Mouse (Mus musculus): ENCODE measurements around the gene Sdccag8. TPM values are rescaled to one million over a fixed set of nuclear protein-coding genes. Genes with fewer than 3 reads are reported as not detected.

Gene Sdccag8
- total RNA-seq, 2 experiments from 2014 or later = 3.1 to 4.1 TPM

- no peak for DNase-seq
- intact Hi-C loops (cut with DNase I; ENCODE audit: low total_unique reads) = no loop called here
Measured at GRCm38 (mm10) chr1:176870501-176870900, 56.0 kb downstream of the Sdccag8 start.

DNA sequence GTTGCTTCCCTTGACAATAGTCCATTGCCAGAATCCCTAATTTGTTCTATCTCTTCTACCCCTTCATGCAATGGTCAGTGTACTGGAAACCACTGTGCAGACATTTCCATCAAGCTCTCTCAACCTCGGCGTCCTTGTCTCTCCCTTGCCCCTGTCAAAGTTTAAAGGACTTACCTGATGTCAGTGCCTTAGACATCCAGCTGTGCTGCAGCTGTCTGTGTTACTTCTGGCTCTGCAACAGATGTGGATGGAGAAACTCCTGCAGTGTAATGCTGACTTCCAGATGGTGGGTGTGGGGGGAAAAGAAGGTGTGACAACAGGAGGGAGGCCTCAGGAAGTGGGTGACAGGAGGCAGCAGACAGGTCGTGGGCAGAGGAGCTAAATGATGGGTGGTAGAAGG is 57.5 kb downstream of the Sdccag8 start:
- intact Hi-C loops (cut with DNase I; ENCODE audit: low total_unique reads) = no loop called here
- no peak for DNase-seq

DNA sequence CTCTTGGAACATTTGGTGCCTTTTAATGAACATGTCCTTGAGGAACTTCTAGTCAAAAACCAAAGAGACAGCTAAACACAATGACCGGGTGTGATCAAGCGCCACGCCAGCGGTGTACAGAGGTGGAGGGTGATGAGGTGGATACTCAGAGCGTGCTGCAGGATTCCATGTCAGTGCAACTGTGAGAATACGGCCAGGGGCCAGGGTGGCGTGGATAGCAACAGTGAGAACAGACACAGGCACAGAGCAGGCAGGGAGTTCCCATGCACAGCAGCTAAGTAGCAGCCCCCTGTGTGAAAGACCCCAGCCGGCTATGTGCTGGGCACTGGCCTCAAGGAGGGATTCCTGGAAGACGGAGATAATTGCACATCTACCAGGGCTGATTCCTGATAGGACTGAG is 59.0 kb downstream of the Sdccag8 start:
- intact Hi-C loops (cut with DNase I; ENCODE audit: low total_unique reads) = no loop called here
- no peak for DNase-seq

DNA sequence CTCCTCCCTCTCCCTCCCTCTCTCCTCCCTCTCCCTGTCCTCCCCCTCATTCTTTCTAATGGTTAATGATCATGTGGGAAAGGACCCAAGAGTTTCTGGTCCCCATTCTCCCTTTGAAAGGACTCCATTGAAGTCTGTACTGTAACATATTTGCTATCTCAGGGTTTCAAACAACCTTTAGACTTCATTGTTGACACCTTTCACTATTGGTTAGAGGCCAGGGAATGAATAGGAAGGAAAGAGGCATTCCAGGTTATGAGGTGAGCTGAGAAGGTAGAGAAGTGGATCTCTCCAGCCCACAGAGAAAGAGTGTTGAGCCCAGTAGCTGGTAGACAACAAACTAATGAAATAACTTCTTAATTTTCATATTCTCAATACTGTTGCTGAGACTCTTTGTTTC is 59.7 kb downstream of the Sdccag8 start:
- DNase-seq = no peak
- intact Hi-C loops (cut with DNase I; ENCODE audit: low total_unique reads) = no loop called here

- intact Hi-C loops (cut with DNase I; ENCODE audit: low total_unique reads) = loop anchor here (5.0 kb wide), 1 partner anchor 310 kb away; no protein-coding TSS in a partner anchor
- no peak for DNase-seq
Measured at GRCm38 (mm10) chr1:176877756-176878155, 63.3 kb downstream of the Sdccag8 start.

- DNase-seq = no peak
Measured at GRCm38 (mm10) chr1:176879005-176879404, 64.5 kb downstream of the Sdccag8 start.

GRCm38 (mm10) chr1:176879614-176880013 is 65.2 kb downstream of the Sdccag8 start:
- intact Hi-C loops (cut with DNase I; ENCODE audit: low total_unique reads) = loop anchor here (5.0 kb wide), 1 partner anchor 308 kb away; no protein-coding TSS in a partner anchor
- no peak for DNase-seq

More at GRCm38 (mm10) chr1:176879005-176879404, 64.5 kb downstream of the Sdccag8 start:
- intact Hi-C loops (cut with DNase I; ENCODE audit: low total_unique reads) = loop anchor here (5.0 kb wide), 1 partner anchor 308 kb away; no protein-coding TSS in a partner anchor

- DNase-seq = no peak
- intact Hi-C loops (cut with DNase I; ENCODE audit: low total_unique reads) = no loop called here
Measured at GRCm38 (mm10) chr1:176880101-176880500, 65.6 kb downstream of the Sdccag8 start.

- intact Hi-C loops (cut with DNase I; ENCODE audit: low total_unique reads) = no loop called here
- DNase-seq = no peak
Measured at GRCm38 (mm10) chr1:176880943-176881342, 66.5 kb downstream of the Sdccag8 start.

GRCm38 (mm10) chr1:176885207-176885933 is 70.9 kb downstream of the Sdccag8 start:
- intact Hi-C loops (cut with DNase I; ENCODE audit: low total_unique reads) = loop anchor here (5.0 kb wide), 1 partner anchor 812 kb away; no protein-coding TSS in a partner anchor
- no peak for DNase-seq

- no peak for DNase-seq
- intact Hi-C loops (cut with DNase I; ENCODE audit: low total_unique reads) = loop anchor here (5.0 kb wide), 1 partner anchor 811 kb away; no protein-coding TSS in a partner anchor
Measured at GRCm38 (mm10) chr1:176886002-176886401, 71.5 kb downstream of the Sdccag8 start.

DNA sequence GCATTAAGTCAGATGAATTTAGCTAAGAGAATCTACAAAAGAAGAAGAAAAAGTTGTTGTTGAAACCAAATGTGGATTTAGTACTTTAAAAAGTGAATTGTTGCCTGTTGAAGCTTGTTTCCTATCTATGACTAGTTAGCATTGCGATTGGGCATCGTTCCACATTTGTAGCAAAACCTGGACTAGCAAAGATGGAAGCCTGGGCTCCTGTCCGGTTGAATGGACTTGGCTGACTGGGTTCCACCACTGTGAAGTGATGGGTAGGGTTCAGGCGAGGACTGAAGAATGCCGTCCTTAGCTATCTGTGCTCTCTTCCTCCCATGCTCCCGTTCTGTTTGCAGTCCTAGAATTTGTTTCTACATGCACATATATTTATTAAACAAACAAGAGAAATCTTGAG is 89.3 kb downstream of the Sdccag8 start:
- intact Hi-C loops (cut with DNase I; ENCODE audit: low total_unique reads) = no loop called here
- no peak for DNase-seq

DNA sequence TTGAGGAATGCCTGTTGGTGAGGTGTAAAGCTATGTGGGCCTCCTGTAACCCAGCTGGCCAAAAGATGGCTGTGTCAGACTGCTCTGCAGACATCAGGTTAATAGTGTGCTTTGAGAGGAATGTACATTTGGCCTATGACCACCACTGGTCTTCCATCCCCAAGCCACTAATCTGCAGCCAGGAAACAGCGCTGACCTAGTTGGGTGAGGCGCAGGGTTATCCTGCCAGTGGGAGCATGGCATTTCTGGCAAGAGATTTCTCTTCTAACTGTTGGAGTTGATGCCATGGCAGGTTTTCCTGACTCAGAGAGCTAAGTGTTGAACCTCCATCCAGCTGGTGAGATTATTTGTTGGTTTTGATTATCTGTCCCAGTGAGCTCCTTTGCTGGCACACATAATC is 101.5 kb downstream of the Sdccag8 start:
- peak; percentile 65 for DNase-seq
- intact Hi-C loops (cut with DNase I; ENCODE audit: low total_unique reads) = no loop called here

GRCm38 (mm10) chr1:176919486-176919885 is 105.0 kb downstream of the Sdccag8 start:
- intact Hi-C loops (cut with DNase I; ENCODE audit: low total_unique reads) = no loop called here
- DNase-seq = no peak

GRCm38 (mm10) chr1:176922842-176923241 is 108.4 kb downstream of the Sdccag8 start:
- no peak for DNase-seq
- intact Hi-C loops (cut with DNase I; ENCODE audit: low total_unique reads) = no loop called here

GRCm38 (mm10) chr1:176926009-176926408 is 111.5 kb downstream of the Sdccag8 start:
- intact Hi-C loops (cut with DNase I; ENCODE audit: low total_unique reads) = no loop called here
- no peak for DNase-seq

- no peak for DNase-seq
- intact Hi-C loops (cut with DNase I; ENCODE audit: low total_unique reads) = no loop called here
Measured at GRCm38 (mm10) chr1:176927312-176927711, 112.9 kb downstream of the Sdccag8 start.

DNA sequence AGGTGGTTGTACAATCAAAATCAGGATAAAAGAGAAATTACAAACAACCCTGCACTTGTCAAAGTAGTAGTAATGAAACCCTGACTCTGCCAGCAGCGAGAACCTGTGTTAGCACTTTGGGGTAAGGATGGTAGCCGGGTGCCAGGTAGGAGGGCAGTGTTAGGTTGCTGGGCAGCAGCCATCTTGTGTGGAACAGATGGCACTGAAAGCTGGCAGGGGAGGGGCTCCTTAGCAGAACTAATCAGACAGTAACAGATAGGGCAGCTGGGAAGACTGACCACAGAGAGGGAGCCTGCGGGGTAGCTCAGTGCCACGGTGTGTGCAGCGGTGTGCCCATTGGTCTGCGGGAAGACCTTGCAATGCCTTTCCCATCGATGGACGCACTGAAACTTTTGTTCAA is 115.2 kb downstream of the Sdccag8 start:
- intact Hi-C loops (cut with DNase I; ENCODE audit: low total_unique reads) = no loop called here
- DNase-seq = peak; percentile 60

- intact Hi-C loops (cut with DNase I; ENCODE audit: low total_unique reads) = no loop called here
- no peak for DNase-seq
Measured at GRCm38 (mm10) chr1:176930574-176930973, 116.1 kb downstream of the Sdccag8 start.

DNA sequence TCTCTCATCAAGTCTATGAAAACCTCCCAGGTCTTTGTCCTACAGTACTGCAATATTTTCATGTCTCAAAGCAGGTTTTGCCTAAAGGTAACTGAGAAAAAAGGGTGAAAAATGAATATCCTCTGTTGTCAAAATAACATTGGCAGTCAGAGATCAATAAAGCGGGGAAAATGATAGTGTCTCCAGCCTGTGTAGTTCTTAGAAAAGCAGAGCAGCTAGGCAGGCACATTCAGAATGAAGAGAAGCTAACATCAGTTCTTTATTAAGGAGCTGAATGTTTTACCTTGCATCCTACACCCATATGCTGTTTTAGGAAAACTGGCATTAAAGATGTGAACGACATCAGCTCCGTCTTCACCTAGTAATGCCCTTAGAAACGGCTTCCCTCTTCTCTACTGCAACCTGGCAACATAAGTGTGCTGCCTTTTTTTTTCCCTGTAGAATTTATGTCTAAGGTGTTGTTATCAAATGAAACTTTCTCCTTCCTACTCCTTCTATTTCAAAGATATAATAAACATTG is 116.6 kb downstream of the Sdccag8 start:
- intact Hi-C loops (cut with DNase I; ENCODE audit: low total_unique reads) = no loop called here
- DNase-seq = no peak

GRCm38 (mm10) chr1:176931511-176931910 is 117.1 kb downstream of the Sdccag8 start:
- intact Hi-C loops (cut with DNase I; ENCODE audit: low total_unique reads) = no loop called here
- no peak for DNase-seq

Measured in gastrocnemius, postnatal 14 days (tissue).